Mouse (Mus musculus) CH12.LX (cell line): Measurements from ENCODE around the gene Nanog. TPM values are rescaled to one million over a fixed set of nuclear protein-coding genes. Genes with fewer than 3 reads are reported as not detected.
A peak's percentile ranks its signal among the peaks of the same experiment; 100 is the strongest.

Experiments
- DNase-seq: peaks from one replicate; pipeline ENCODE4 v3.0.0-alpha.2; 2013; ENCODE audit errors: extremely low read depth
- H3K27ac ChIP-seq: 2 replicates; pipeline ENCODE4 v1.5.1; 2012; ENCODE audit warnings: low read depth, mild to moderate bottlenecking, control low read depth, moderate library complexity; ENCODE audit not compliant: insufficient read depth
- H3K27me3 ChIP-seq: replicated peaks from 2 replicates; pipeline ENCODE3; 2012; ENCODE audit warnings: inconsistent platforms
- H3K36me3 ChIP-seq, 2 experiments: replicated peaks in 1 of 2; 2 replicates each; pipeline versions ENCODE3 to v1.6.1; 2012; ENCODE audit warnings: inconsistent platforms in 1 of 2, low read length in 1 of 2, mild to moderate bottlenecking in 1 of 2, mixed read lengths in 1 of 2, moderate library complexity in 1 of 2; ENCODE audit not compliant: control insufficient read depth in 1 of 2, insufficient read depth in 1 of 2
- H3K4me1 ChIP-seq, 2 experiments: 2 replicates each; pipeline ENCODE4 v1.6.1; 2012; ENCODE audit warnings: inconsistent platforms in 1 of 2, moderate library complexity in 1 of 2; ENCODE audit not compliant: insufficient read depth in 2 of 2, control insufficient read depth in 1 of 2
- H3K4me2 ChIP-seq: 2 replicates; pipeline ENCODE4 v1.6.1; 2012; ENCODE audit warnings: low read depth, mild to moderate bottlenecking, control low read depth; ENCODE audit not compliant: poor library complexity, insufficient read depth, severe bottlenecking
- H3K4me3 ChIP-seq, 3 experiments: fragments of 150-350 bp in 1 of 3; sonication (generic) in 1 of 3; replicated peaks in 1 of 3; 2 replicates each; pipeline versions ENCODE3 to v1.5.1; 2011 to 2012; ENCODE audit warnings: low read depth in 2 of 3, low read length in 2 of 3, mild to moderate bottlenecking in 2 of 3, moderate library complexity in 2 of 3, control low read depth in 1 of 3, improper control_type of control experiment in 1 of 3, inconsistent platforms in 1 of 3, mixed read lengths in 1 of 3; ENCODE audit not compliant: poor library complexity in 1 of 3
- H3K79me2 ChIP-seq: replicated peaks from 2 replicates; pipeline ENCODE4 v1.6.1; 2012; ENCODE audit warnings: mild to moderate bottlenecking, moderate library complexity; ENCODE audit not compliant: control insufficient read depth, poor library complexity, insufficient read depth, severe bottlenecking; ENCODE audit errors: extremely low read depth
- H3K9ac ChIP-seq: 2 replicates; pipeline ENCODE4 v1.6.1; 2012; ENCODE audit warnings: low read depth, mild to moderate bottlenecking, control low read depth, moderate library complexity; ENCODE audit not compliant: insufficient read depth
- H3K9me3 ChIP-seq: replicated peaks from 2 replicates; pipeline ENCODE3; 2012; ENCODE audit warnings: low read length, inconsistent platforms, mixed read lengths
- BHLHE40 ChIP-seq: IDR thresholded peaks from 2 replicates; pipeline ENCODE4 v1.6.1; 2011; ENCODE audit warnings: mild to moderate bottlenecking, low read depth, low read length, improper control_type of control experiment
- CHD1 ChIP-seq: IDR thresholded peaks from 2 replicates; pipeline ENCODE4 v1.6.1; 2012; ENCODE audit warnings: low read depth, low read length, improper control_type of control experiment, inconsistent platforms
- CTCF ChIP-seq, 2 experiments: IDR thresholded peaks in 1 of 2; conservative IDR thresholded peaks in 1 of 2; 2 replicates each; pipeline ENCODE4 v1.5.1; 2011 to 2012; ENCODE audit warnings: low read depth in 2 of 2, low read length in 2 of 2, improper control_type of control experiment in 1 of 2, inconsistent platforms in 1 of 2, mild to moderate bottlenecking in 1 of 2, moderate library complexity in 1 of 2
- E2F4 ChIP-seq: IDR thresholded peaks from 2 replicates; pipeline ENCODE4 v1.6.1; 2011; ENCODE audit warnings: low read depth, low read length, improper control_type of control experiment; ENCODE audit not compliant: insufficient replicate concordance
- EP300 ChIP-seq: IDR thresholded peaks from 2 replicates; pipeline ENCODE4 v1.6.1; 2011; ENCODE audit warnings: low read length, improper control_type of control experiment
- GABPA ChIP-seq: IDR thresholded peaks from 2 replicates; pipeline ENCODE4 v1.6.1; 2012; ENCODE audit warnings: low read depth, low read length, improper control_type of control experiment, inconsistent platforms; ENCODE audit not compliant: insufficient replicate concordance
- HCFC1 ChIP-seq: IDR thresholded peaks from 2 replicates; pipeline ENCODE4 v1.6.1; 2012; ENCODE audit warnings: low read depth, mild to moderate bottlenecking, inconsistent platforms, low read length, improper control_type of control experiment
- IRF4 ChIP-seq: IDR thresholded peaks from 2 replicates; pipeline ENCODE4 v1.6.1; 2014; ENCODE audit warnings: low read depth, mild to moderate bottlenecking, inconsistent platforms, low read length, improper control_type of control experiment
- JUN ChIP-seq: IDR thresholded peaks from 2 replicates; pipeline ENCODE4 v1.6.1; 2011; ENCODE audit warnings: low read depth, mild to moderate bottlenecking, low read length, improper control_type of control experiment, moderate library complexity; ENCODE audit not compliant: insufficient read depth
- JUND ChIP-seq: conservative IDR thresholded peaks from 2 replicates; pipeline ENCODE4 v1.6.1; 2011; ENCODE audit warnings: low read depth, low read length, improper control_type of control experiment
- KAT2A ChIP-seq: IDR thresholded peaks from 2 replicates; pipeline ENCODE4 v1.6.1; 2012; ENCODE audit warnings: low read length, improper control_type of control experiment, inconsistent platforms; ENCODE audit not compliant: insufficient replicate concordance
- MAFK ChIP-seq: IDR thresholded peaks from 2 replicates; pipeline ENCODE4 v1.6.1; 2011; ENCODE audit warnings: low read length, improper control_type of control experiment; ENCODE audit not compliant: insufficient replicate concordance
- MAZ ChIP-seq: IDR thresholded peaks from 2 replicates; pipeline ENCODE4 v1.6.1; 2012; ENCODE audit warnings: low read depth, mild to moderate bottlenecking, inconsistent platforms, low read length, improper control_type of control experiment, moderate library complexity
- MEF2A ChIP-seq: IDR thresholded peaks from 2 replicates; pipeline ENCODE4 v1.6.1; 2014; ENCODE audit warnings: low read depth, mild to moderate bottlenecking, inconsistent platforms, low read length, improper control_type of control experiment, borderline replicate concordance
- MXI1 ChIP-seq: IDR thresholded peaks from 2 replicates; pipeline ENCODE4 v1.6.1; 2011; ENCODE audit warnings: mild to moderate bottlenecking, low read depth, low read length, improper control_type of control experiment
- MYC ChIP-seq: IDR thresholded peaks from 2 replicates; pipeline ENCODE4 v1.6.1; 2011; ENCODE audit warnings: low read depth, mild to moderate bottlenecking, improper control_type of control experiment, low read length
- NELFE ChIP-seq: IDR thresholded peaks from 2 replicates; pipeline ENCODE4 v1.6.1; 2011; ENCODE audit warnings: low read depth, low read length, improper control_type of control experiment
- RAD21 ChIP-seq: IDR thresholded peaks from 2 replicates; pipeline ENCODE4 v1.6.1; 2011; ENCODE audit warnings: low read depth, mild to moderate bottlenecking, low read length, improper control_type of control experiment, moderate library complexity
- SIN3A ChIP-seq: IDR thresholded peaks from 2 replicates; pipeline ENCODE4 v1.6.1; 2012; ENCODE audit warnings: low read length, improper control_type of control experiment, inconsistent platforms
- SMC3 ChIP-seq: IDR thresholded peaks from 2 replicates; pipeline ENCODE4 v1.6.1; 2011; ENCODE audit warnings: low read depth, low read length, improper control_type of control experiment
- TCF12 ChIP-seq: IDR thresholded peaks from 2 replicates; pipeline ENCODE4 v1.6.1; 2014; ENCODE audit warnings: low read depth, mild to moderate bottlenecking, inconsistent platforms, low read length, improper control_type of control experiment
- UBTF ChIP-seq: IDR thresholded peaks from 2 replicates; pipeline ENCODE4 v1.6.1; 2012; ENCODE audit warnings: low read depth, mild to moderate bottlenecking, inconsistent platforms, low read length, improper control_type of control experiment, moderate library complexity
- USF1 ChIP-seq: IDR thresholded peaks from 2 replicates; pipeline ENCODE4 v1.6.1; 2014; ENCODE audit warnings: low read depth, mild to moderate bottlenecking, inconsistent platforms, low read length, improper control_type of control experiment
- USF2 ChIP-seq: conservative IDR thresholded peaks from 2 replicates; pipeline ENCODE4 v1.6.1; 2011; ENCODE audit warnings: low read depth, low read length, improper control_type of control experiment
- ZC3H11A ChIP-seq: IDR thresholded peaks from 2 replicates; pipeline ENCODE4 v1.6.1; 2012; ENCODE audit warnings: low read depth, mild to moderate bottlenecking, inconsistent platforms, low read length, improper control_type of control experiment
- ZKSCAN1 ChIP-seq: IDR thresholded peaks from 2 replicates; pipeline ENCODE4 v1.6.1; 2012; ENCODE audit warnings: low read depth, inconsistent platforms, low read length, improper control_type of control experiment, borderline replicate concordance
- ZMIZ1 ChIP-seq: IDR thresholded peaks from 2 replicates; pipeline ENCODE4 v1.6.1; 2012; ENCODE audit warnings: low read depth, mild to moderate bottlenecking, inconsistent platforms, low read length, improper control_type of control experiment
- ZNF384 ChIP-seq: IDR thresholded peaks from 2 replicates; pipeline ENCODE4 v1.6.1; 2012; ENCODE audit warnings: low read depth, low read length, improper control_type of control experiment, inconsistent platforms
- dilution Hi-C: fragments of 300-500 bp; cut with MboI; formaldehyde crosslinking; loops from 2 replicates; pipeline ENCODE4 v1.14.3; 2020; ENCODE audit warnings: low sequenced_read_pairs; ENCODE audit not compliant: extremely low pct_unique_long_range_greater_than_20kb, extremely low pct_ligation_motif_present
- in situ Hi-C: fragments of 300-500 bp; cut with MboI; formaldehyde crosslinking; loops from 3 replicates; pipeline ENCODE4 v1.14.3; 2019; ENCODE audit warnings: low sequenced_read_pairs, low pct_ligation_motif_present, low pct_unique_long_range_greater_than_20kb, mixed read lengths
- polyA plus RNA-seq: library from polyadenylated mRNA; unstranded; fragments of >175 nt; gene quantifications from 2 replicates; pipeline ENCODE4 v1.2.1, GENCODE M21; 2012; ENCODE audit warnings: low read depth; ENCODE audit not compliant: insufficient read length
- total RNA-seq, 2 experiments: library from RNA; depleted of rRNA; stranded (reverse); fragments of 300-350 nt in 1 of 2; fragments of >200 nt in 1 of 2; gene quantifications; 2 replicates each; pipeline ENCODE4 v1.2.3; 2012 to 2014

The Nanog gene
- total and polyA plus RNA-seq, 3 experiments: 0.27 TPM; not detected in 2

- H3K36me3 ChIP-seq: no peaks in the 10 kb centered on the region
- no peak overlapping the region for H3K9ac ChIP-seq
- 0 out of 4 replicates have a peak, but pooled peaks cover 0 to 4% of the 10 kb centered on the region in 2 experiments for H3K4me1 ChIP-seq
- no peak overlapping the region for H3K27ac ChIP-seq
- H3K9me3 ChIP-seq: no peaks in the 10 kb centered on the region
- dilution Hi-C loops (no loop called here), in situ Hi-C loops (loop anchor here (25.0 kb wide), 1 partner anchor 118 kb away; no protein-coding TSS in a partner anchor)
- H3K27me3 ChIP-seq: no peaks in the 10 kb centered on the region
- H3K79me2 ChIP-seq: no peaks in the 10 kb centered on the region
- no peak for DNase-seq
- no peak overlapping the region for H3K4me3 ChIP-seq
- H3K4me2 ChIP-seq: no peak overlapping the region
- no peak for TF ChIP-seq MXI1
- TF ChIP-seq USF2: no peak
- TF ChIP-seq UBTF: no peak
- no peak for TF ChIP-seq NELFE
- no peak for TF ChIP-seq BHLHE40
- TF ChIP-seq E2F4: no peak
- no peak for TF ChIP-seq ZC3H11A
- no peak for TF ChIP-seq SIN3A
- no peak for TF ChIP-seq HCFC1
- no peak for TF ChIP-seq GABPA
- no peak for TF ChIP-seq MEF2A
- no peak for TF ChIP-seq MAZ
- no peak for TF ChIP-seq JUN
- TF ChIP-seq SMC3: no peak
- no peak for TF ChIP-seq CHD1
- no peak for TF ChIP-seq CTCF (conservative IDR thresholded peaks at IDR 0.05 in 1 of 2, IDR thresholded peaks at IDR 0.05 in 1 of 2; ENCODE audit: low read depth in 2 of 2, low read length in 2 of 2)
- TF ChIP-seq EP300: no peak
Measured at GRCm38 (mm10) chr6:122668823-122669222, 38.5 kb upstream of the Nanog start.

GRCm38 (mm10) chr6:122669406-122670200 is 37.7 kb upstream of the Nanog start:
- dilution Hi-C loops: no loop called here
- H3K9ac ChIP-seq: peak overlapping the region; percentile 58; the same call in 1 of the 2 replicates
- in situ Hi-C loops: loop anchor here (10.0 to 25.0 kb wide), 2 partner anchors 55 to 118 kb away; no protein-coding TSS in a partner anchor
- H3K27ac ChIP-seq: no peak overlapping the region
- H3K79me2 ChIP-seq: no peaks in the 10 kb centered on the region
- peak overlapping the region; percentile 65 for H3K4me2 ChIP-seq
- no peaks in the 10 kb centered on the region for H3K9me3 ChIP-seq
- 0 out of 4 replicates have a peak, but pooled peaks cover 0 to 4% of the 10 kb centered on the region in 2 experiments for H3K4me1 ChIP-seq
- H3K27me3 ChIP-seq: no peaks in the 10 kb centered on the region
- H3K4me3 ChIP-seq: peak overlapping the region; percentile 44 to 49 (median 48)
- H3K36me3 ChIP-seq: no peaks in the 10 kb centered on the region
- peak; percentile 98 for DNase-seq
- TF ChIP-seq ZC3H11A (peak; percentile 26; the same call in 1 of the 2 replicates), ZNF384 (no peak; the same call in 1 of the 2 replicates), USF2 (no peak), NELFE (peak; percentile 79), RAD21 (peak; percentile 91), SMC3 (peak; percentile 90), MAFK (peak; percentile 6; the same call in 1 of the 2 replicates), IRF4 (peak; percentile 18; the same call in 1 of the 2 replicates), MAZ (peak; percentile 88; the same call in 1 of the 2 replicates), JUND (no peak), ZMIZ1 (no peak), GABPA (no peak), TCF12 (peak; percentile 26; the same call in 1 of the 2 replicates), ZKSCAN1 (no peak), HCFC1 (peak; percentile 62), MYC (peak; percentile 82), MEF2A (peak; percentile 71), KAT2A (0 out of 2 replicates have a peak, but pooled peaks have one; percentile 38), USF1 (no peak), EP300 (0 out of 2 replicates have a peak, but pooled peaks have one; percentile 17)
